Mouse (Mus musculus) testis, adult 2 months (tissue): ENCODE measurements around the gene Pcdh9. TPM values are rescaled to one million over a fixed set of nuclear protein-coding genes. Genes with fewer than 3 reads are reported as not detected.

ENCODE experiments used
- H3K27ac ChIP-seq: fragments of 200-500 bp; 2 replicates; pipeline ENCODE4 v1.5.1; 2012; ENCODE audit warnings: low read depth, low read length; ENCODE audit not compliant: control insufficient read depth, insufficient read depth
- H3K27me3 ChIP-seq: fragments of 200-500 bp; 2 replicates; pipeline ENCODE4 v1.6.1; 2012; ENCODE audit warnings: mild to moderate bottlenecking, low read length, moderate library complexity; ENCODE audit not compliant: control insufficient read depth, insufficient read depth
- H3K36me3 ChIP-seq: fragments of 200-500 bp; 2 replicates; pipeline ENCODE4 v1.6.1; 2012; ENCODE audit warnings: mild to moderate bottlenecking, low read length; ENCODE audit not compliant: control insufficient read depth, insufficient read depth
- H3K4me1 ChIP-seq: fragments of 200-500 bp; 2 replicates; pipeline ENCODE4 v1.6.1; 2012; ENCODE audit warnings: low read length; ENCODE audit not compliant: control insufficient read depth, insufficient read depth
- H3K4me3 ChIP-seq: fragments of 200-500 bp; 2 replicates; pipeline ENCODE4 v1.5.1; 2012; ENCODE audit warnings: low read depth, mild to moderate bottlenecking, low read length, moderate library complexity, mixed read lengths; ENCODE audit not compliant: control insufficient read depth
- CTCF ChIP-seq: fragments of 200-500 bp; IDR thresholded peaks from 2 replicates; pipeline ENCODE4 v1.5.1; 2012; ENCODE audit warnings: low read depth, mild to moderate bottlenecking, inconsistent platforms, low read length, moderate library complexity; ENCODE audit not compliant: control insufficient read depth, insufficient read depth, insufficient replicate concordance
- POLR2A ChIP-seq: fragments of 200-500 bp; IDR thresholded peaks from 2 replicates; pipeline ENCODE4 v1.6.1; 2012; ENCODE audit warnings: low read depth, mild to moderate bottlenecking, inconsistent platforms, low read length, moderate library complexity; ENCODE audit not compliant: control insufficient read depth
- polyA plus RNA-seq: library from polyadenylated mRNA; depleted of rRNA; stranded (reverse); fragments of >200 nt; gene quantifications from 2 replicates; pipeline ENCODE4 v1.2.3, GENCODE M21; 2012

Gene Pcdh9
- polyA plus RNA-seq, 1 experiment, result 0.78 TPM

- H3K4me1 ChIP-seq, result no peaks in the 10 kb centered on the region
- H3K4me3 ChIP-seq, result no peak overlapping the region
- H3K27ac ChIP-seq, result no peak overlapping the region
- no peaks in the 10 kb centered on the region for H3K36me3 ChIP-seq
- TF ChIP-seq CTCF (no peak), POLR2A (no peak)
- no peaks in the 10 kb centered on the region for H3K27me3 ChIP-seq
Measured at GRCm38 (mm10) chr14:93085646-93086045, 804.8 kb downstream of the Pcdh9 start.

GRCm38 (mm10) chr14:93083140-93083539 lies 807.3 kb downstream of the Pcdh9 start:
- Histone ChIP-seq H3K27me3 (no peaks in the 10 kb centered on the region), H3K36me3 (no peaks in the 10 kb centered on the region), H3K4me1 (no peaks in the 10 kb centered on the region), H3K27ac (no peak overlapping the region), H3K4me3 (no peak overlapping the region)
- TF ChIP-seq CTCF, result no peak
- no peak for TF ChIP-seq POLR2A

GRCm38 (mm10) chr14:93080910-93081309 lies 809.6 kb downstream of the Pcdh9 start:
- H3K27me3 ChIP-seq, result no peaks in the 10 kb centered on the region
- no peaks in the 10 kb centered on the region for H3K36me3 ChIP-seq
- H3K4me3 ChIP-seq, result no peak overlapping the region
- no peak for TF ChIP-seq POLR2A
- no peak for TF ChIP-seq CTCF
- H3K27ac ChIP-seq, result no peak overlapping the region
- H3K4me1 ChIP-seq, result no peaks in the 10 kb centered on the region

- Histone ChIP-seq H3K27me3 (no peaks in the 10 kb centered on the region), H3K4me1 (no peaks in the 10 kb centered on the region), H3K36me3 (no peaks in the 10 kb centered on the region), H3K27ac (no peak overlapping the region), H3K4me3 (no peak overlapping the region)
- TF ChIP-seq POLR2A, result no peak
- no peak for TF ChIP-seq CTCF
Measured at GRCm38 (mm10) chr14:93075761-93076160, 814.7 kb downstream of the Pcdh9 start.

DNA sequence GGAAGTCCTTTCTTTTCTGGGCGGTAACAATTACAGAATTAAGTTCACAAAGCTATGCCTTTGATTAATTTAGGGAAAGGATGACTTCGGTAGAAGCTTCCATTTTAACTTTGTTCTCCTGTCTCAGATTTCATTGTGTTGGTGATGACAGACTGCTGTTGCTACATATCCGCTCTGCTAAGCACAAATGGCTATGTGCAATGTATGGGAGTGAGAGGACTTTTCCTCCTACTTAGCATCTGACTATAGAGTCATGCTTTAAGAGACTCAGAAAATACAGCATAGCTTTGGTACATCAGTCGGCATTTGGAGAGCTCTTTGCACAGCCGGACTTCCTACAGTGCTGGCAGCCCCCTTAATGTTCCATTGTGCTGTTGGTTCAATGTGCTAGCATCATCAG lies 818.1 kb downstream of the Pcdh9 start:
- no peaks in the 10 kb centered on the region for H3K4me1 ChIP-seq
- H3K36me3 ChIP-seq, result no peaks in the 10 kb centered on the region
- no peak for TF ChIP-seq CTCF
- no peak overlapping the region for H3K27ac ChIP-seq
- H3K4me3 ChIP-seq, result no peak overlapping the region
- no peaks in the 10 kb centered on the region for H3K27me3 ChIP-seq

GRCm38 (mm10) chr14:93070140-93070539 lies 820.3 kb downstream of the Pcdh9 start:
- TF ChIP-seq CTCF, result no peak
- H3K27me3 ChIP-seq, result no peaks in the 10 kb centered on the region
- no peaks in the 10 kb centered on the region for H3K4me1 ChIP-seq
- no peak overlapping the region for H3K27ac ChIP-seq
- H3K4me3 ChIP-seq, result no peak overlapping the region
- H3K36me3 ChIP-seq, result no peaks in the 10 kb centered on the region

- no peak for TF ChIP-seq POLR2A
- no peak for TF ChIP-seq CTCF
- Histone ChIP-seq H3K27me3 (no peaks in the 10 kb centered on the region), H3K4me3 (no peak overlapping the region), H3K36me3 (no peaks in the 10 kb centered on the region), H3K27ac (no peak overlapping the region), H3K4me1 (no peaks in the 10 kb centered on the region)
Measured at GRCm38 (mm10) chr14:93067411-93068336, 822.8 kb downstream of the Pcdh9 start.

DNA sequence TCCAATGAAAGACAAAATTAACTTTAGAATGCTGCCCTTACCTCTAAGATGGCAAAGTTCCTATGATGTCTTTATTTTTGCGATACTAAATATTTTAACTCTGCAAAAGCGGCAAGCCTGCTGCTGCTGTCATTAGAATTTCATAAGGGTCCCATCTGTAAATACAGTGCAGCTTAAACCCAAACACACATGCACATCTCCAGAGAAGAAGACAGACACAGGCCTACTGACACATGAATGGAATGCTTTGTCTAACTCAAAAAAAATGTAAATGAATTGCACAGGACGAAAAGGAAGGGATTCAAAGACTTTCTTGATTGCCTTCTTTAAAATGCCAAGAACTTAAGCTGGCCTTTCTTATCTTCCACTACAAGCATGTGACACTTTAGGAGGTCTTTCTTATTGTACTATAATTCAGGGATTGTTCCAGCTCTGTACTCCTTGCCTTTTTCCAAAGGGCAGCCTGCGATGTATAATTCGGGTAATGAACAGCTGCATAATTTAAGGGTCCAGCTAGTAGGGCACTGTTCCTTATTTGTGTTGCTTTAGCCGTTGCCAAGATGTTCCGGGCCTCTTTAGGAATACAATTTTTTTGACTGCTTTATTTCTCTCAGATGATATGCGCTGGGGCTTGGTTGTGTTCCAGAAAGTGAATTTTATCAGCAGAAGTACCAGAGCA lies 823.6 kb downstream of the Pcdh9 start:
- Histone ChIP-seq H3K4me1 (no peaks in the 10 kb centered on the region), H3K4me3 (no peak overlapping the region), H3K27me3 (no peaks in the 10 kb centered on the region), H3K27ac (no peak overlapping the region), H3K36me3 (no peaks in the 10 kb centered on the region)
- TF ChIP-seq POLR2A (no peak), CTCF (no peak)
